Mouse (Mus musculus): ENCODE measurements at regions not wholly inside any gene's neighbourhood (a gene's known extent, or its start where the extent isn't known, plus 50 kb on each side); places are given as distances from the start of the nearest gene placed in this dataset.
A peak's percentile ranks its signal among the peaks of the same experiment; 100 is the strongest.
"Not testable (repeated sequence)": the region's sequence is repeated elsewhere in the genome, so short reads cannot be mapped to it uniquely, and the experiment has no call there.

GRCm38 (mm10) chr13:70012123-70012522 is 209.9 kb downstream of the Med10 start:
- DNase-seq, result no peak

GRCm38 (mm10) chr13:70015183-70015582 is 213.0 kb downstream of the Med10 start:
- no peak for DNase-seq

- no peak for DNase-seq
Observed at GRCm38 (mm10) chr13:70017535-70017934, 215.3 kb downstream of the Med10 start.

- no peak for DNase-seq
Observed at GRCm38 (mm10) chr13:70019999-70020838, 218.0 kb downstream of the Med10 start.

- DNase-seq, result no peak
Observed at GRCm38 (mm10) chr13:70033249-70033648, 231.1 kb downstream of the Med10 start.

GRCm38 (mm10) chr13:70033763-70034162 is 231.6 kb downstream of the Med10 start:
- no peak for DNase-seq

- peak; percentile 76 for DNase-seq
Observed at GRCm38 (mm10) chr13:70037985-70038667, 235.9 kb downstream of the Med10 start.

GRCm38 (mm10) chr13:70057920-70058319 is 255.7 kb downstream of the Med10 start:
- DNase-seq, result peak; percentile 16

GRCm38 (mm10) chr13:70061363-70061945 is 259.3 kb downstream of the Med10 start:
- DNase-seq, result no peak

GRCm38 (mm10) chr13:70073655-70074054 is 271.5 kb downstream of the Med10 start:
- DNase-seq, result no peak

- DNase-seq, result no peak
Observed at GRCm38 (mm10) chr13:70075353-70075752, 273.2 kb downstream of the Med10 start.

GRCm38 (mm10) chr13:70081108-70081507 is 278.9 kb downstream of the Med10 start:
- DNase-seq, result no peak

- DNase-seq, result peak; percentile 15
Observed at GRCm38 (mm10) chr13:70092886-70093285, 290.7 kb downstream of the Med10 start.

GRCm38 (mm10) chr13:70093970-70094369 is 291.8 kb downstream of the Med10 start:
- no peak for DNase-seq

- DNase-seq, result peak; percentile 58
Observed at GRCm38 (mm10) chr13:70096430-70097301, 294.5 kb downstream of the Med10 start.

GRCm38 (mm10) chr13:70100091-70100490 is 297.9 kb downstream of the Med10 start:
- DNase-seq, result not testable (repeated sequence)

- no peak for DNase-seq
Observed at GRCm38 (mm10) chr13:70103021-70103420, 300.8 kb downstream of the Med10 start.

GRCm38 (mm10) chr13:70103491-70103890 is 301.3 kb downstream of the Med10 start:
- not testable (repeated sequence) for DNase-seq

GRCm38 (mm10) chr13:70103903-70104302 is 301.7 kb downstream of the Med10 start:
- DNase-seq, result no peak

- DNase-seq, result no peak
Observed at GRCm38 (mm10) chr13:70115576-70115975, 313.4 kb downstream of the Med10 start.

- DNase-seq, result peak; percentile 23
Observed at GRCm38 (mm10) chr13:70124860-70125545, 322.8 kb downstream of the Med10 start.

GRCm38 (mm10) chr13:70127310-70127709 is 325.1 kb downstream of the Med10 start:
- no peak for DNase-seq

All from embryo, embryonic 11 days (tissue).